Mouse (Mus musculus) small intestine, adult 2 months (tissue): ENCODE data around the gene Zfyve28. TPM values are rescaled to one million over a fixed set of nuclear protein-coding genes. Genes with fewer than 3 reads are reported as not detected.
A peak's percentile ranks its signal among the peaks of the same experiment; 100 is the strongest.

Experiments used
- H3K27ac ChIP-seq: fragments of 200-500 bp; 2 replicates; pipeline ENCODE4 v1.5.1; 2012; ENCODE audit warnings: low read depth, low read length, control low read depth, inconsistent platforms; ENCODE audit not compliant: insufficient read depth
- H3K27me3 ChIP-seq: fragments of 200-500 bp; 2 replicates; pipeline ENCODE4 v1.6.1; 2012; ENCODE audit warnings: mild to moderate bottlenecking, moderate library complexity, low read length, inconsistent platforms; ENCODE audit not compliant: control insufficient read depth, insufficient read depth
- H3K36me3 ChIP-seq: fragments of 200-500 bp; 2 replicates; pipeline ENCODE4 v1.6.1; 2012; ENCODE audit warnings: mild to moderate bottlenecking, low read length, control low read depth, inconsistent platforms; ENCODE audit not compliant: control insufficient read depth, insufficient read depth
- H3K4me1 ChIP-seq: fragments of 200-500 bp; 2 replicates; pipeline ENCODE4 v1.6.1; 2012; ENCODE audit warnings: low read length, inconsistent platforms, mixed read lengths; ENCODE audit not compliant: control insufficient read depth, insufficient read depth, insufficient read length
- H3K4me3 ChIP-seq: fragments of 200-500 bp; 2 replicates; pipeline ENCODE4 v1.5.1; 2012; ENCODE audit warnings: low read depth, mild to moderate bottlenecking, control low read depth, inconsistent platforms, low read length, moderate library complexity
- CTCF ChIP-seq: fragments of 200-500 bp; IDR thresholded peaks from 2 replicates; pipeline ENCODE4 v1.5.1; 2012; ENCODE audit warnings: low read depth, mild to moderate bottlenecking, control low read depth, inconsistent platforms, low read length, moderate library complexity, mixed read lengths; ENCODE audit not compliant: insufficient replicate concordance, insufficient read length; ENCODE audit errors: extremely low read depth
- POLR2A ChIP-seq: fragments of 200-500 bp; IDR thresholded peaks from 2 replicates; pipeline ENCODE4 v1.6.1; 2012; ENCODE audit warnings: low read depth, mild to moderate bottlenecking, control low read depth, inconsistent platforms, low read length, moderate library complexity
- WGBS: fragments of 180-500 bp; shearing (Covaris S2); methylation state at CpG from one replicate; pipeline ENCODE4 v1.1.7; 2018; 5-methylcytosine and 5-hydroxymethylcytosine counted together
- polyA plus RNA-seq: library from polyadenylated mRNA; depleted of rRNA; stranded (reverse); fragments of >200 nt; gene quantifications from 2 replicates; pipeline ENCODE4 v1.2.3, GENCODE M21; 2012

The Zfyve28 gene
- polyA plus RNA-seq, 1 experiment, result 1.7 TPM

DNA sequence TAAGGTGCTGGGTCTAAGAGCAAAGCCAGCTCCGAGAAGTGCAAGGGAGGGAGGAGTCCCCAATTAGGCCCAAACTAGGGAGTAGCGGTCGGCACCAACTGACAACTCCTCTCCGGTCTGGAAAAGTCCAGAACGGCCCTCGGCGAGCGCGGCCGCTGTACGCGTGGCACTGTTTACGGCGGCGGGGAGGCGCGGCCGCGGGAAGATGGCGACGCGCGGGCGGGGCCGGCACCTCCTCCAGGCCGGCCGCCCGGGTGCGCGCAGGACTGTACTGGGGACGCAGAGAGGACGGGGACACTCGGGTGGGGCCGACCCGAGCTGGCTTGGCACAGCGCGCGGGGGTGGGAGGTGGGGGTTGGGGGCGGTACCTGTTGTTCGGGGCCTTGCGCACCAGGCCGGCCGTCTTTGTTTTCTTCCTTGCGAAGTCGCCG lies 101.3 kb downstream of the Zfyve28 start:
- Histone ChIP-seq H3K36me3 (peaks cover 3% of the 10 kb centered on the region; the same call in 1 of the 2 replicates), H3K4me3 (peak overlapping the region; percentile 87), H3K27me3 (no peaks in the 10 kb centered on the region), H3K4me1 (peaks cover 24% of the 10 kb centered on the region), H3K27ac (peak overlapping the region; percentile 71)
- TF ChIP-seq POLR2A (peak; percentile 29; the same call in 1 of the 2 replicates), CTCF (no peak)
- under 1% methylated on average over 46 of the region's 46 CpGs for WGBS

DNA sequence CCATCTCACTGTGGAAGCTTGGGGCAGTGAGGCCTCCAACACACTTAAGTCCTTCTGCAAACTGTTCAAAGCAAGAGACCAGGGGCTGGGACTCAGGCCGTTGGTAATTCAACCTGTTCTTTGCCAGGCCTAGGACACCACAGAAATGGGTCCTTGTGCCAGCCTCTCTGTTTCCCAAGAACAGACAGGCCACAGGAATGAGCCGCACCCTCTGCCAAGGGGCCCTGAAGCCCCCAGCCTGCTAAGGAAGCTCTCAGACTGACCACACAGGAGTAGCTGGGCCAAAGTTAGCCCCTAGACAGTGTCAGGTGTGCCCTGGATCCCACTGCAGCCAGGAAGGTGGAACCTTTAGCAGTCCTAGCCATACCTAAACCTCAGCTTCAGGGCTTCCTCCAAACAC lies 101.9 kb downstream of the Zfyve28 start:
- Histone ChIP-seq H3K27me3 (no peaks in the 10 kb centered on the region), H3K4me1 (peaks cover 26% of the 10 kb centered on the region), H3K4me3 (peak overlapping the region; percentile 87), H3K36me3 (peaks cover 3% of the 10 kb centered on the region; the same call in 1 of the 2 replicates), H3K27ac (peak overlapping the region; percentile 41)
- no peak for TF ChIP-seq CTCF
- TF ChIP-seq POLR2A, result no peak
- 50% methylated on average over 2 of the region's 2 CpGs for WGBS

DNA sequence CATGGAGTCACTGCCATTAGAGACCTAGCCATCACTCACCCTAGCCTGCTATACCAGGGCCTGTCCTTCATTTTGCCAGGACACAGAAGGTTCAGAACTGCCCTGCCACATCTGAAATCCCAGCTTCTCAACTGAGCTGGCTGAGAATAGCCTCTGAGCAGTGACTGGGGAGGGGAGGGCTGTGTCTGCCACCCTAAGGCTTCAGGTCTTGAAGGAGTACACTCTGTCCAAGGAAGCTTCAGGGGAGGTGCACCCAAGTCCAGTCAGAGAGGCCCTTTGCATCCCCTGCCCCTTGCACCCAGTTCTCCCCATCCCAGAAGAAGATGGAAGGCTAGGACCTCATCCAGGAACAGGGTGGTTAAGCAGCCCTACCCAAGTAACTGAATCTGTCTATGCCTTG lies 102.5 kb downstream of the Zfyve28 start:
- Histone ChIP-seq H3K27me3 (no peaks in the 10 kb centered on the region), H3K4me3 (no peak overlapping the region), H3K27ac (no peak overlapping the region), H3K4me1 (peaks cover 26% of the 10 kb centered on the region), H3K36me3 (peaks cover 5% of the 10 kb centered on the region; the same call in 1 of the 2 replicates)
- TF ChIP-seq CTCF, result no peak
- no peak for TF ChIP-seq POLR2A

DNA sequence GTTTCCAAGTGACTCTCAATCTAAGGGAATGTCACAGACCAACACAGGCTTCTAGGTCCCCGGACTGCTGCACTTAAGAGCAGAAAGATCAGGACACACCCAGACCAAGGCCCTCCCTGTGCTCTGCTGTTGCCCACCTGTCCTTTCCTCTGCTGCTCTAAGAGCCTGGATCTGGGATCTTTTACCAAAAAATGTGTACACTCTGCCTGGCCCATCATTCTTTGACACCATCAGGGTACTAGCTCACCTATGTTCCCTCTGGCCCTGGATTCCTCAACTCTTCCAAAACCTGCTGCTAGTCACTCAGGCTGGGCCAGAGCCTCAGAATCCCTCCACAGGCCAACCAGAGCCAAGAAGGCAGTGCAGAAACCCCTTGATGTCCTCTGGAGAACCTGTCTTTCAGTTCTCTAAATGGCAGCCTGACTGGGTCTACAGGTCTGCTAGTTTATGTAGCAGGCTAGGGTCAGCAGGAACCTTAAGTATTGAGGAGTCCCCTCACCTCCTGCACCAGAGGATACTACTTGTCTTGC lies 103.1 kb downstream of the Zfyve28 start:
- no peaks in the 10 kb centered on the region for H3K27me3 ChIP-seq
- H3K4me3 ChIP-seq, result no peak overlapping the region
- no peak overlapping the region for H3K27ac ChIP-seq
- peaks cover 9% of the 10 kb centered on the region for H3K36me3 ChIP-seq
- TF ChIP-seq CTCF (no peak), POLR2A (no peak)
- H3K4me1 ChIP-seq, result peaks cover 26% of the 10 kb centered on the region
- WGBS, result 75% methylated on average over 1 of the region's 1 CpGs

DNA sequence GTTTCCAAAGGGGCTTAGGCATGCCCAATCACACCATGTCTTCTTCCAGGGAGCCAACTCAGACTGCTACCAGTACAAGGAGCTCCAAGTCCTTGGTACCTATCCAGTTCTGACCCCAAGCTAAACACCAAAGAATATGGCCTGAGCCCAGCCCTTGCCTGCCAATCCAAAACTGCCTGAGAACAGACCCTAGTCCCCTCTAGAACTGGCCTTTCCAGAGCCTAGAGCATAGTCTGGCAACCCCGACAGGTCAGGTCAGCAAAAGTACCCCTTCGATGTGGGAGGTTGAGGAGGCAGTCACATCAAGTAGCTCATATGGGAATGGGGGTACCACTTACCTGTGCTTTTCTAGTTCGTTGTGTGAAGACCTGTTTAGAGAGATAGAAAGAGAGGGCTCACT lies 104.3 kb downstream of the Zfyve28 start:
- WGBS, result 98% methylated on average over 3 of the region's 3 CpGs

DNA sequence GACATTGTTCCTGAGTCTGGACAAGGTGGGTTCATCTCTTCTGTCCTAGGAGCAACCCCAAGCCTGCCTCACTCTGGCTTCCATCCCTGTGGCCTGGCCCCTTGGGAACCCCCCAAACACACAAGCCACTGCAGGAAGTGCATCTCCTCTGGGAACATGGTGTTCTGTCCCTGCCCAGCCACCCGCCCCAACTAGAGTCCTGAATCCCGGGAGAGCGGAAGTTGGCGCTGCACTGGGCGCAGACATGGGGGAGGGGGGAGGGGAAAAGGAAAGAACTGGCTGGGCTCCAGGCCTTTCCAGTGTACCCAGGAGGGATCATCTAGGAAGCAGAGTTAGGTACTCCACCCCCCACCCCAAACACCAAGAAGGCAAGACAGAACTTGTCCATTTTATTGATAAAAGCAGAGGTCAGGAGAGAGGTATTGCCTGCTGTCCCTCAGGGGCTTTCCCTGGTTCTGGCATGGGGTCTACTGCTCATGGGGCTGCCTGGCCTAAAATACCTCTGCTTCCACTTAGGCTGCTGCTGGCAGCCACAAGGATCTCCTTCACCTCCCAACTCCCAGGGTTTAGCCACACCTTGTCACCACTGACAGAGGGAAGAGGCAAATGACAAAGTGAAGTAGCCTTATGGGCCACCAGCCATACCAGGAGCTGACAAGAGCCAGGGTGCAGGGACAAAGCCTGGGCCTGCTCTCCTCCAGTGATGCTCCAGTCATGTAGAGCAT lies 104.9 kb downstream of the Zfyve28 start:
- no peak overlapping the region for H3K27ac ChIP-seq
- no peaks in the 10 kb centered on the region for H3K27me3 ChIP-seq
- no peak overlapping the region for H3K4me3 ChIP-seq
- H3K36me3 ChIP-seq, result peaks cover 15% of the 10 kb centered on the region
- 52% methylated on average over 5 of the region's 5 CpGs for WGBS
- TF ChIP-seq CTCF, result no peak
- TF ChIP-seq POLR2A, result no peak
- H3K4me1 ChIP-seq, result peaks cover 17% of the 10 kb centered on the region

More for the DNA sequence above, 104.3 kb downstream of the Zfyve28 start:
- TF ChIP-seq CTCF (no peak), POLR2A (no peak)
- H3K27ac ChIP-seq, result no peak overlapping the region
- H3K4me3 ChIP-seq, result no peak overlapping the region
- H3K27me3 ChIP-seq, result no peaks in the 10 kb centered on the region
- H3K36me3 ChIP-seq, result peaks cover 11% of the 10 kb centered on the region
- peaks cover 20% of the 10 kb centered on the region for H3K4me1 ChIP-seq

DNA sequence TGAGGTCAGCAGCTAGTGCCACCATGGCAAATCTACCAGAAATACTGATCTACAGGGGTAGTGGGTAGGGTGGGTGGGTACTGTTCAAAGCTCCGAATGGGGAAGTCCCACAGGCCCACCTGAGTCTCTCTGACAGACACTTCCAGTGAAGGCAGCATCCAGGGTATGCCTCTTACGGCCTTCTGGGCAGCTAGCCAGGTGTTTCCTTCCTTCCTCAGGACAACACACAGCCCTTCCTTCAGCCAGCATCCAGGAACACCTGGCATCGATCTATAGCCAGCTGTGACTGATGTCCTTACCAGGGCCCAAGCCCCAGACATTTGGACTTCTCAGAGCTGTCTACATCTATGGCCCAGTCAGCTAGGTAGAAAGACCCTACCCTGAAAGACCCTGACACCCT lies 105.8 kb downstream of the Zfyve28 start:
- no peak overlapping the region for H3K4me3 ChIP-seq
- TF ChIP-seq CTCF (no peak), POLR2A (no peak)
- 57% methylated on average over 3 of the region's 3 CpGs for WGBS
- peaks cover 18% of the 10 kb centered on the region for H3K36me3 ChIP-seq
- H3K27ac ChIP-seq, result 0 out of 2 replicates have a peak overlapping the region, but pooled peaks have one; percentile 4
- H3K4me1 ChIP-seq, result peaks cover 17% of the 10 kb centered on the region
- no peaks in the 10 kb centered on the region for H3K27me3 ChIP-seq
